ENCODE assay signal across 8 mouse cellular contexts in the genomic region with DNA sequence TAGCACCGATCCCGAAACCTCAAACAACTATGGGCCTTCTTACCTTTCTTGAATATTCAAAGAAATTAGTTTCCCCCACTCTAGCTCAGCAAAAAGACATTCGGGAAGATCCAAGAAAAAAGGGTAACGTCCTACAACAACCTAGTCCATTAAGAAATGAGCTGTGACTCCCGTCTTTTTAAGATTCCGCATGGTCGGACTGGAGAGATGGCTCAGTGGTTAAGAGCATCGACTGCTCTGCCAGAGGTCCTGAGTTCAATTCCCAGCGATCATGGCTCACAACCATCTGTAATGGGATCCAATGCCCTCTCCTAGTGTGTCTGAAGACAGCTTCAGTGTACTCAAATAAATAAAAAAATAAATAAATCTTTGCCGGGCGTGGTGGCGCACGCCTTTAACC. TPM values are rescaled to one million over a fixed set of nuclear protein-coding genes. Genes with fewer than 3 reads are reported as not detected.
DNase-seq lines count a peak whose midpoint lies in the region; ATAC-seq lines count a peak whose summit lies in the region.

No protein-coding gene starts in this region.

- no peak for ATAC-seq in kidney, embryonic 16.5 days (ENCODE audit: low FRiP score, low TSS enrichment)
- ATAC-seq in hindbrain, embryonic 14.5 days (ENCODE audit: low FRiP score), result no peak
- ATAC-seq in midbrain, embryonic 14.5 days (ENCODE audit: low FRiP score, low TSS enrichment), result no peak

- no peak for DNase-seq in kidney, adult 9 months
- DNase-seq in ZHBTc4 (ENCODE audit: low read depth, low spot score), result peak; percentile 14
- DNase-seq in hindbrain, embryonic 14.5 days (ENCODE audit: low spot score), result no peak
- DNase-seq in midbrain, embryonic 14.5 days, result peak; percentile 13
- no peak for DNase-seq in left cerebral cortex, adult 18-20 months (ENCODE audit: low spot score in 2 of 2)
- DNase-seq in cerebellum, postnatal 14 days, result no peak
- DNase-seq in testis, postnatal 14 days (ENCODE audit: low spot score), result no peak

- H3K36me3 ChIP-seq in kidney, embryonic 16.5 days (ENCODE audit: insufficient read depth, low read length), result peaks cover 7% of the 10 kb centered on the region
- H3K36me3 ChIP-seq in hindbrain, embryonic 14.5 days (replicated peaks; ENCODE audit: control insufficient read depth, insufficient read depth), result peaks cover 16% of the 10 kb centered on the region
- peaks cover 20% of the 10 kb centered on the region for H3K36me3 ChIP-seq in midbrain, embryonic 14.5 days (ENCODE audit: control insufficient read depth, insufficient read depth, low read length)

- WGBS in kidney, embryonic 16.5 days, result 39% methylated on average over 13 of the region's 13 CpGs
- 45% methylated on average over 13 of the region's 13 CpGs for WGBS in hindbrain, embryonic 14.5 days
- 42% methylated on average over 13 of the region's 13 CpGs for WGBS in midbrain, embryonic 14.5 days

- H3K9ac ChIP-seq in kidney, embryonic 16.5 days (replicated peaks; ENCODE audit: low read length), result peak overlapping the region; percentile 79
- peak overlapping the region; percentile 93 for H3K9ac ChIP-seq in hindbrain, embryonic 14.5 days
- peak overlapping the region; percentile 72 for H3K9ac ChIP-seq in midbrain, embryonic 14.5 days (replicated peaks; ENCODE audit: low read length)

- no peaks in the 10 kb centered on the region for H3K27me3 ChIP-seq in kidney, embryonic 16.5 days (ENCODE audit: insufficient read depth, low read length)
- no peaks in the 10 kb centered on the region for H3K27me3 ChIP-seq in hindbrain, embryonic 14.5 days (ENCODE audit: control insufficient read depth, insufficient read depth, low read length)
- no peaks in the 10 kb centered on the region for H3K27me3 ChIP-seq in midbrain, embryonic 14.5 days (ENCODE audit: control insufficient read depth, insufficient read depth, low read length)

- peak overlapping the region; percentile 74 for H3K4me3 ChIP-seq in kidney, embryonic 16.5 days (ENCODE audit: low read length)
- H3K4me3 ChIP-seq in hindbrain, embryonic 14.5 days (replicated peaks; ENCODE audit: low read length), result peak overlapping the region; percentile 82
- H3K4me3 ChIP-seq in midbrain, embryonic 14.5 days (replicated peaks; ENCODE audit: low read depth, low read length), result peak overlapping the region; percentile 75

- H3K4me1 ChIP-seq in kidney, embryonic 16.5 days (ENCODE audit: insufficient read depth, low read length), result peaks cover 19% of the 10 kb centered on the region
- H3K4me1 ChIP-seq in hindbrain, embryonic 14.5 days (replicated peaks; ENCODE audit: control insufficient read depth, insufficient read depth, low read length), result peaks cover 37% of the 10 kb centered on the region
- H3K4me1 ChIP-seq in midbrain, embryonic 14.5 days (ENCODE audit: control insufficient read depth, insufficient read depth, low read length), result peaks cover 27% of the 10 kb centered on the region

- H3K9me3 ChIP-seq in kidney, embryonic 16.5 days (ENCODE audit: low read length), result no peaks in the 10 kb centered on the region
- no peaks in the 10 kb centered on the region for H3K9me3 ChIP-seq in hindbrain, embryonic 14.5 days (ENCODE audit: control insufficient read depth, low read length)
- no peaks in the 10 kb centered on the region for H3K9me3 ChIP-seq in midbrain, embryonic 14.5 days (ENCODE audit: control insufficient read depth, low read length)

- H3K4me2 ChIP-seq in kidney, embryonic 16.5 days (replicated peaks; ENCODE audit: low read depth, low read length), result peak overlapping the region; percentile 70
- peak overlapping the region; percentile 96 for H3K4me2 ChIP-seq in hindbrain, embryonic 14.5 days (replicated peaks)
- H3K4me2 ChIP-seq in midbrain, embryonic 14.5 days (ENCODE audit: low read length), result peak overlapping the region; percentile 70

- H3K27ac ChIP-seq in kidney, embryonic 16.5 days (ENCODE audit: low read length), result peak overlapping the region; percentile 99
- peak overlapping the region; percentile 99 for H3K27ac ChIP-seq in hindbrain, embryonic 14.5 days
- H3K27ac ChIP-seq in midbrain, embryonic 14.5 days (replicated peaks; ENCODE audit: low read depth, low read length), result peak overlapping the region; percentile 88

RNA-seq across cellular contexts. Expression of gene Zfp384, which starts 0.9 kb away (rescaled TPM):
- polyA plus RNA-seq in kidney, embryonic 16.5 days (2015; fragmentation: Nextera tagmentation; extraction: Ambion mirVana), result 13.7 and 14.7 TPM in 2 replicates
- polyA plus RNA-seq in hindbrain, embryonic 14.5 days (2014; fragmentation: Nextera tagmentation; extraction: Ambion mirVana), result 12.0 and 14.6 TPM in 2 replicates
- 13.7 and 16.2 TPM in 2 replicates for polyA plus RNA-seq in midbrain, embryonic 14.5 days (2014; fragmentation: Nextera tagmentation; extraction: Ambion mirVana)
- total RNA-seq in left cerebral cortex, adult 18-20 months (2021), result 10 to 100 TPM; 45.9 to 47.6 TPM

RNA-seq across cellular contexts. Expression of gene Pianp, which starts 11.6 kb away (rescaled TPM):
- polyA plus RNA-seq in kidney, embryonic 16.5 days (2015; fragmentation: Nextera tagmentation; extraction: Ambion mirVana), result 2.1 and 2.3 TPM in 2 replicates
- 47.8 and 53.8 TPM in 2 replicates for polyA plus RNA-seq in hindbrain, embryonic 14.5 days (2014; fragmentation: Nextera tagmentation; extraction: Ambion mirVana)
- 43.2 and 57.1 TPM in 2 replicates for polyA plus RNA-seq in midbrain, embryonic 14.5 days (2014; fragmentation: Nextera tagmentation; extraction: Ambion mirVana)
- 100 to 1,000 TPM; 194 to 195 TPM for total RNA-seq in left cerebral cortex, adult 18-20 months (2021)

RNA-seq across cellular contexts. Expression of gene Ing4, which starts 31.5 kb away (rescaled TPM):
- 152 and 158 TPM in 2 replicates for polyA plus RNA-seq in kidney, embryonic 16.5 days (2015; fragmentation: Nextera tagmentation; extraction: Ambion mirVana)
- polyA plus RNA-seq in hindbrain, embryonic 14.5 days (2014; fragmentation: Nextera tagmentation; extraction: Ambion mirVana), result 112 and 113 TPM in 2 replicates
- 132 and 144 TPM in 2 replicates for polyA plus RNA-seq in midbrain, embryonic 14.5 days (2014; fragmentation: Nextera tagmentation; extraction: Ambion mirVana)
- 10 to 100 TPM; 50.7 to 51.1 TPM for total RNA-seq in left cerebral cortex, adult 18-20 months (2021)

RNA-seq across cellular contexts. Expression of gene Acrbp, which starts 41.4 kb away (rescaled TPM):
- 16.3 and 20.4 TPM in 2 replicates for polyA plus RNA-seq in kidney, embryonic 16.5 days (2015; fragmentation: Nextera tagmentation; extraction: Ambion mirVana)
- 17.1 and 18.7 TPM in 2 replicates for polyA plus RNA-seq in hindbrain, embryonic 14.5 days (2014; fragmentation: Nextera tagmentation; extraction: Ambion mirVana)
- polyA plus RNA-seq in midbrain, embryonic 14.5 days (2014; fragmentation: Nextera tagmentation; extraction: Ambion mirVana), result 16.3 and 16.7 TPM in 2 replicates
- 10 to 100 TPM; 11.2 to 14.5 TPM for total RNA-seq in left cerebral cortex, adult 18-20 months (2021)

RNA-seq across cellular contexts. Expression of gene Cops7a, which starts 42.7 kb away (rescaled TPM):
- 178 and 179 TPM in 2 replicates for polyA plus RNA-seq in kidney, embryonic 16.5 days (2015; fragmentation: Nextera tagmentation; extraction: Ambion mirVana)
- 92.4 and 93.1 TPM in 2 replicates for polyA plus RNA-seq in hindbrain, embryonic 14.5 days (2014; fragmentation: Nextera tagmentation; extraction: Ambion mirVana)
- polyA plus RNA-seq in midbrain, embryonic 14.5 days (2014; fragmentation: Nextera tagmentation; extraction: Ambion mirVana), result 85.6 and 85.9 TPM in 2 replicates
- total RNA-seq in left cerebral cortex, adult 18-20 months (2021), result 100 to 1,000 TPM; 168 TPM

Comparison
In these comparisons a context has a peak if more than half of its experiments do, and no peak if none do; other contexts are left out.
1. DNase-seq: peak in ZHBTc4 (single experiment) and midbrain, embryonic 14.5 days (single experiment); none in kidney, adult 9 months (single experiment), hindbrain, embryonic 14.5 days (single experiment), left cerebral cortex, adult 18-20 months (0 of 2), cerebellum, postnatal 14 days (0 of 2) and testis, postnatal 14 days (single experiment).
2. RNA of gene Pianp, which starts 11.6 kb away (polyA plus RNA-seq): 47.8 to 53.8 TPM in hindbrain, embryonic 14.5 days and 43.2 to 57.1 TPM in midbrain, embryonic 14.5 days; 2.1 to 2.3 TPM in kidney, embryonic 16.5 days; every median in the first group is over 10 times any median in the second.
3. Peak in every context shown above with its lines, with median percentiles within 50 percentile points of each other: H3K27ac ChIP-seq, H3K4me2 ChIP-seq, H3K4me3 ChIP-seq and H3K9ac ChIP-seq.